Mouse (Mus musculus) ovary, adult 18-20 months (tissue): ENCODE measurements around the gene Sorcs3.

Experiments
- DNase-seq: peaks from one replicate; pipeline ENCODE4 v3.0.0; 2022; ENCODE audit warnings: low spot score, mixed read lengths

Gene Sorcs3

GRCm38 (mm10) chr19:48706267-48706923, 500.6 kb downstream of the Sorcs3 start:
- no peak for DNase-seq

- DNase-seq: no peak
Measured at GRCm38 (mm10) chr19:48706924-48707320, 501.1 kb downstream of the Sorcs3 start.

GRCm38 (mm10) chr19:48725851-48726419, 520.1 kb downstream of the Sorcs3 start:
- DNase-seq: no peak

GRCm38 (mm10) chr19:48727048-48727447, 521.2 kb downstream of the Sorcs3 start:
- DNase-seq: no peak

- no peak for DNase-seq
Measured at GRCm38 (mm10) chr19:48727601-48728000, 521.8 kb downstream of the Sorcs3 start.

GRCm38 (mm10) chr19:48731731-48732130, 525.9 kb downstream of the Sorcs3 start:
- no peak for DNase-seq

DNA sequence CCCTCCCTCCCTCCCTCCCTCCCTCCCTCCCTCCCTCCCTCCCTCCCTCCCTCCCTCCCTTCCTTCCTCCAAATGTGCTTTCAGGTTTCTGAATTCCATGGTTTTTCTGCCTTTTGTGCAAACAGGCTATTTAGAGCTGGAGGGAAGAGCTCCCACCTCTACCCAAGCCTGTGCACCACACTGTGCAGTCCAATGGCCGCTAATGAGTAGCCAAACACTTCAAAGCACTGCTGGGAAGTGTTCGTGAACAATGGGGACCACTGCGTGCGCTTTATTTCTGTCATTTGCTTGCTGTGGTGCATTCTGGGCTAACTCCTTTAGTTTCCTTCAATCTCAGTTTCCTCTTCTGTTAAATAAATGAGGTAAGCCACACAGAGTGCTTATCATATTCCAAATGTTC, 528.5 kb downstream of the Sorcs3 start:
- DNase-seq: no peak

DNA sequence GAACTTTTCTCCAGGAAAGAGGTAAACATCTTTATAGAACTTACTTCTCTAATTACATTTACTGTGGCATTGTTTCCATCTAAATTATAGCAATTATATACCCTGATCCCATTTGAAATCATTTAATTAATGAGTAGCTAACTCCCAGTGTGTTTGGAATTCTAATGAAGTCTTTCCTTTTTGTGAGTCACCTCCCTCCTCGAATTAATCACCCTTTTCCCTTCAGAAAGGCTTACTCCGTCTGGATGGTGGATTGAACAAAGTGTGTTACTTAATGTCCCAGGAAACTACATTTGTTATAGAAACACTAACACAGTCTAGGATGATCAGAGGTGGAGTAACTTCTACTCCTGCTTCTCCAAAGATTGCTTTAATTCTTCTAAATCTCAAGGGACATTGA, 531.7 kb downstream of the Sorcs3 start:
- DNase-seq: no peak

DNA sequence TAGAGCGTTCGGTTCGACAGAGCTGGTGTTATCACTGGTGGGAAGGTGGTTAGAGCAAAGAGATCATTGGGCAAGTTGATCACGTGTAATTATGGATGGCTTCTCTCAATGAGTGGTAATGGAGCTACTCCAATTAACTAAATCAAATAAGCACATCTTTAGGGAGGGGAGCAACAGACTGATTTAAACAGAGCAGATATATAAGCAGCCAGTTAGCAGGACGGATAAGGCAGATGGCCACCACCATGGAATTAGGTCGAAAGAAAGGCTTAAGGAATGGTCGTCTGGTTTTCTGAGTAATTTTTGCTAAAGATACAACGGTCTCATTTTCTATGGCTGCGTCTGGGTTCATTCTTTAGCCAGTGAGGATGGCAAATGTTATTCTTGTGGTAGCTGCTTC, 549.3 kb downstream of the Sorcs3 start:
- DNase-seq: no peak

- no peak for DNase-seq
Measured at GRCm38 (mm10) chr19:48756831-48757230, 551.0 kb downstream of the Sorcs3 start.

DNA sequence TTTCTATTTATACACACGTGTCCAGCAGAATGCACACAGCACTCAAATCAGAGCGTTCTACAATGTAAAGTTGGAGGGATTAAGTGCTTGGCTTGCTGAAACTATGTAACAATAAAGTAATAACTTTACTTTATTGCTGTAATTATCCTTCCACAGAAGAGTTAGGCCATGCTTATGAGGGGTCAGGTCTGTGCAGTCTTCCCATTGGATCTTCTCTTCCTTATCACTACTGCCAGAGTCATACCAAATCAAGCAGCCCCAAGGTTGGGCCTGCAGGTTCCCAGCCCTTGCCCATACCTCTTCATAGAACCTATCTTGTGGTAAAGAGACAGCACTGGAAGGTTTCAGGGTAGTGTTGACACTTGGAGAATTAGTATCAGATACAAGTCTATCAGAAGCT, 560.7 kb downstream of the Sorcs3 start:
- no peak for DNase-seq

- DNase-seq: no peak
Measured at GRCm38 (mm10) chr19:48771565-48771964, 565.7 kb downstream of the Sorcs3 start.

DNA sequence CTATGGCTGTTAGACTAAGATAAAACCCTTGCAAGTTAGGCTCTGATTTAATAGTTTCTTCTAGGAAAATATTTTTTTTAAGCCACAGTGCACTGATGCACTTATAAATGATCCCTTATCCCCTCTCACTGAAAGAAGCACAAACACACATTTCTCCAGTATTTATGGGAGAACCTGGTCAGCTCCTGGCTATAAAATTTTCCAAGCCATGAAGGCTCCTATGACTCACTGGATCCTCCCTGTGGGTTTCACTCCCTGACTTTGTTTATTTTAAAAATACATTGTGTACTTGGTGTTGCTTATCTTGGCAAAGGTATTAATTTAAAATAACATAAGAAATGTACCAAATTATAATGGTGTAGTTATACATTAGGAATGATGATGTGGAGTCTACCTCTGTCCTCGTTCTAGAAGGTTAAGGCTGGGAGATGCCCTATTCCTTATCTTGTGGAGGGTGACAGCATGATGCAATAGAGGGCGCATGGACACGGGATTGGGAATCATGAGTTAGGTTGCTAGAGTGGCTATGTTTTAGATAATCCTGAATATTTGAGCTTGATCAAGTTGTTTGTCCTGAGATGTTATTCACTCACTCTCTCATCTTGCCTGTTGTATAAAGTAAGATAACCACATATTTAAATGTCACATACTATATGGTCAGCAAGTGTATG, 573.4 kb downstream of the Sorcs3 start:
- DNase-seq: no peak

DNA sequence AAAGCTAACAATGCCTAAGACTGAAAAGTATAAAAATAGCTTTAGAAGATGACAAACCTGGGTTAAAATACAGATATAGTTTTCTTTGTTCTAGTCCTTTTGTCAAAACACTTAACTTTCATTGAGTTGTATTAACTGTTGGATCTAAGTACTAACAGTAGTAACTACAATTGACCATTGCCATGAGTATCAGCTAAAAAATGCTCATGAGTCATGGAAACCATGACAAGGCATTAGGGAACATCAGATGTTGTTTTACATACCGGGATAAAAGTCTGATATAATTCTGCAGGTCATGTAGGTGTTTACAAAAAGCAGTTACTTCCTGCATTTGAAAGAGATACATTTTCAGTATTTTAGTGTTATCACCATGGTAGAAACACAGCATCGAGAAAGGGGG, 575.0 kb downstream of the Sorcs3 start:
- no peak for DNase-seq

- DNase-seq: no peak
Measured at GRCm38 (mm10) chr19:48782024-48782721, 576.3 kb downstream of the Sorcs3 start.

DNA sequence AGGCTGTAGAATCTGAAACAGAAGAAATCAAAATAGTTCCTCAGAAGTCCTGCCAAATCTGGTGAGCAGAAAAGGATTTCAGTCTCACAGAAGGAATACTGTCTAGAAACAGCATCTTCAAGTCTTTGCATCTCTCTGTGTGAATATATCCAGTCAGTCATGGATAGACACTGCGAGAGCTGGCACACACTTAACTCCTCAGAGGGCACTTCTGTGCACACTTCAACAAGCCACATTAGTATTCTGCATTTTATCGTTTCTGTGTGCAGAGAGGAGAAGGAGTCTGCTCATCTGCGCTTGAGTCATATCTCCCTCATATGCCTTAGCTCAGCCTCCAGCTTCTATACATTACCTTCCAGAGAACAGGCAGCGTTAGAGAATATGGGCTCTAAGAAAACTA, 581.4 kb downstream of the Sorcs3 start:
- no peak for DNase-seq

DNA sequence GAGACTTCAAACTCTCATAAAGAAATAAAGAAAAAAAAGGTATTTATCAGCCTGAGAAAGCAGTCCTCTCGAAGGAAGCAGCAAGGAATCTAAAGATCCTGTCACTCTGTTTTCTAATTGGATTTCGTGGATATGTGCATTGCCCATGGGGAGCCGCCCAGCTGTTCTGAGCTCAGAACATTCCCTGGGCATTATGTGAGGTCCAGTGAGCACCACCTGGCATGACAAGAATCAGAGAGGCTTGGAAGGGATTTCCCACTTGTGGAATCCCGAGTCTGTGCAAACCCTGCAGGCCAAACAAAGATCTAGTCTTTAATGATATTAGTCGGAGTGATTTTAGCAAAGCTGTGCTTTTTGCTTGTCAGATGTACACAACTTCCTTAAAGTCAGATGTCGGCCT, 598.7 kb downstream of the Sorcs3 start:
- DNase-seq: no peak

DNA sequence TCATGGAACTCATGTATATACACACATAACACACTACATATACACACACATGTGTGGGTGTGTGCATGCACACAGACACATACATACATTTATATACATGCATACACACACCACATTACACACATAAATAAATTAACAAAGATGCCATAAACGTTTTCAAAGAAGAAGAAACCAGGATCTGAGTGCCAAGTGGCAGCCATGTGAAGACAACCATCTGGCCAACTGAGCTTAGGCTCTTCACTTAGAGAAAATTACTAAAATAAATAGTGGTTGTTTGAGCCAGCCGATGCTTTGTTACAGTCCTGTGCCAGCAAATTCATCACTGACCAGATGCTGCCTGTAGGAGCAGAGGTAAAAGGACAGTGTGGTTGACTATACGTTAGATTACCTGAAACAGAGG, 605.7 kb downstream of the Sorcs3 start:
- DNase-seq: no peak

DNA sequence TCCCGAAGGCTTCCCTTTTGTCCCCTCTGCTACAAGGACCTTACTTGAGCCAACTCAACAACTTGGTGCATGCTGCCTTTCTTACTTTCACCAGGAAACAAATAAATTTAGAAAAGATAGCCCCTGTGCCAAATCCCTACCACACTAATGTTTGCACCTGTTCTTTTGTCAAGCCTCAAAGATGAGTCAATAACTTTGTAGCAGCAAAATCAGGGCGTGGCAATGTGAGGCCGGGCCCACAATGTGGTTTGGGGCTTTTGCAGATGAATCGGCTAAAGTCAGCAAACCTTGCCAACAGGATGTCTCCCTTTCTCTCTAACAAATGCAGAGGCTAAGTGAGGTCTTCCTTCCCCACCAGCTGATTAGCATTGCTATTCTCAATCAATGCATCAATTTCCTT, 608.0 kb downstream of the Sorcs3 start:
- DNase-seq: no peak

DNA sequence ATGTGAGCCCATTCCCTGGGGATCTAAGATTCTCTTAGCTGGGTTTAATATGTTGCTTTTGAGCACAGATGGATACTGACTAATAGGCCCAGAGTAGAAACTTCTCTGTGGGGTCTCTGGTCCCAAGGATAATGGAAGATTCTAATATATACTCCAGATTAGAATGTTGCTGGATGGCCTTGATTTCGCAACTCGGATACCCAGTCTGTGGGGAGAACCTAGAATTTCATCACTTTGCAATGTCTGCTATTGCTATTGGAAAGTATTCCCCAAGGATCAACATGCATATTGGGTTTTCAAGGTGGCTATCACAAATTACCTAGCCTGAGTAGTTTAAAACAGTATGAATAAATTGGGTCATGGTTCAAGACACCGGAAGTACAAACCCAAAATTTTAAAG, 609.2 kb downstream of the Sorcs3 start:
- no peak for DNase-seq

DNA sequence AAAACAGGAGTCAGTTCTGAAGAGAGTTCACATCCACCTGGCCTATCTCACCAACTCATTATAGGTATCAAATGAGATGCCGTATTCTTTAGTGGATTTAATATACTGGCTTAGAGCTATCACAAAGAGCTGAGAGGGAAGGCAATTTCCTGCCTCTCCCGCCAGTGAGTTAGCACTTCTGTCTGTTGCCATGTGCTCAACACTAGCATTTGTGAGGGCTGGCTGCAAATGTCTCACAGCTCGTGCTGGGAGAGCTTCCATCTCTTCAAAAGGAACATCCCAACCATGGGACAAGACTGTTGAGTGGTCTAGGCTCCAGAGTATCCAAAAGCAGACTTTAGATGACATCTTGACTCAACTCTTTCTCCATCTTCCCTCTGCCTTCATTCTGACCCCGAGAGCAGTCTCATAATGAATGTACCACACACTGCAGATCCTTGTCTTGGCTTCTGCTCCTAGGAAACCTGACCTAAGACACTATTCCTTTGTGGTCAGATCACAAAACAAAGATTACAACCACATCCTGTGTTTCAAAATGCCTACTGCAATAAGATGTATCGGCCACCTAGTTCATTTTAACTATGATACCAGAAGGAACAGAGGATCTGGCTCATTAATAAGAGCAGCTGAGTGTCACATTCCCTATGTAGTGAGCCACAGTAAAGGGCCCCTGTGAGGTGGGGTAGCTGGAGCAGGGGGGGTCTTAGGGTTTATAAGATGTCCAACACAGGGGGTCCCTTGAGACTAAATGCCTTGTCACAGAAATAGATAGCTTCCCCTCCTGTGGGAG, 614.9 kb downstream of the Sorcs3 start:
- no peak for DNase-seq

- no peak for DNase-seq
Measured at GRCm38 (mm10) chr19:48821283-48821715, 615.5 kb downstream of the Sorcs3 start.
